Mouse (Mus musculus) forebrain, embryonic 16.5 days (tissue): ENCODE data around the gene Gpatch1. TPM values are rescaled to one million over a fixed set of nuclear protein-coding genes. Genes with fewer than 3 reads are reported as not detected.
"Not testable (repeated sequence)": the region's sequence is repeated elsewhere in the genome, so short reads cannot be mapped to it uniquely, and the experiment has no call there.

Source experiments
- ATAC-seq: fragments of 200-750 bp; cut with Nextera tagmentation; 2 replicates; pipeline ENCODE4 v1.8.0; 2017; ENCODE audit warnings: mild to moderate bottlenecking, moderate library complexity
- H3K27ac ChIP-seq: fragments of 300-500 bp; sonication (generic); 2 replicates; pipeline ENCODE4 v1.5.1; 2014; ENCODE audit warnings: low read length, control low read depth
- H3K27me3 ChIP-seq: fragments of 300-500 bp; sonication (generic); replicated peaks from 2 replicates; pipeline ENCODE4 v1.6.1; 2014; ENCODE audit warnings: low read length; ENCODE audit not compliant: control insufficient read depth, insufficient read depth
- H3K36me3 ChIP-seq: fragments of 300-500 bp; sonication (generic); 2 replicates; pipeline ENCODE4 v1.6.1; 2014; ENCODE audit not compliant: control insufficient read depth, insufficient read depth
- H3K4me1 ChIP-seq: fragments of 300-500 bp; sonication (generic); replicated peaks from 2 replicates; pipeline ENCODE4 v1.6.1; 2014; ENCODE audit warnings: low read length; ENCODE audit not compliant: control insufficient read depth, insufficient read depth
- H3K4me2 ChIP-seq: fragments of 300-500 bp; sonication (generic); 2 replicates; pipeline ENCODE4 v1.6.1; 2014; ENCODE audit warnings: mild to moderate bottlenecking, low read length, control low read depth
- H3K4me3 ChIP-seq: fragments of 300-500 bp; sonication (generic); replicated peaks from 2 replicates; pipeline ENCODE4 v1.5.1; 2014; ENCODE audit warnings: mild to moderate bottlenecking, low read length, control low read depth
- H3K9ac ChIP-seq: fragments of 300-500 bp; sonication (generic); replicated peaks from 2 replicates; pipeline ENCODE4 v1.6.1; 2014; ENCODE audit warnings: low read depth, low read length, control low read depth
- H3K9me3 ChIP-seq: fragments of 300-500 bp; sonication (generic); 2 replicates; pipeline ENCODE4 v1.6.1; 2016; ENCODE audit warnings: low read length; ENCODE audit not compliant: control insufficient read depth
- WGBS: fragments of 180-500 bp; shearing (Covaris S2); extraction: QIAGEN DNeasy Blood & Tissue Kit; methylation state at CpG from one replicate; pipeline ENCODE4 v1.1.7; 2014; 5-methylcytosine and 5-hydroxymethylcytosine counted together
- polyA plus RNA-seq: library from polyadenylated mRNA; unstranded; fragments of >200 nt; fragmentation: Nextera tagmentation; extraction: Ambion mirVana; gene quantifications from 2 replicates; pipeline ENCODE4 v1.2.1, GENCODE M21; 2015

Gene Gpatch1
- polyA plus RNA-seq, 1 experiment from 2014 or later = 24.4 TPM

DNA sequence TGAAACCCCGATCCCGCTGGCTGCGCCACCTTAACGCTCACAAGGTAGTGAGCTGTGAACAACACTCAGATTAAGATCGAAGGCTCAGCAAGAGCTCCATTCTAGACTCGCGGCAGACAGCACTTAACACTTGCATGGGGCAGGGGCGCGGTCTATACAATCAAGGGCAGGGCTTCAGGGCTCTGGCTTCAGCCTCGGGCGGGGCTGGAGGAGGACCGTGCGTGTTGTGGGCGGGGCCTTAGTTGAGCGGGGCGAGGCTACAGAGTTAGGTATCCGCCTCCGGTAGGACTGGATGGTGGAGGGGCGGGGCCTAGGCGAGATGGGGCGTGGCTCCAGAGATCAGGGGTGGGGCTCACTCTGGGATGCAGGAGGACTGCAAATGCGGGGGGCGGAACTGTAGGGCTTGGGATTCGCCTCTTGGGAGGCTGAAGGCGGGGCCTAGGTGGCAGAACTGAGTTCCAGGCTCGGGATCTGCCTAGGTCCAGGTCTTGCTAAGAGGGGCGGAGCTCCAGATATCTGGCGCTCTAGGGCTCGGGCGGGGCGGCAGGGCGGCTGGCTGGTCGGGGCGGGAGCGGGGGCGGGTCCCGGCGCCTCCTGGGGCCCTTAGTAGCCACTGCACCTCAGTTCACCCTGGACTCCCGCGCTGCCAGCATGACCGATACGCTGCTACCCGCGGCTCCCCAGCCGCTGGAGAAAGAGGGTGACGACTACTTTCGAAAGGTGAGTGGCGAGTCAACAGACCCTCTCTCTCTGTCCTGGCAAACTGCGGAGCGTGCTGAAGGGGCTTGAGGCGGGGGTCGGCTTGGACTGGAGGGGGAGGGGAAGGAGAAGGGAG is 15.7 kb upstream of the Gpatch1 start, which contains the start of gene Rhpn2:
Gene Rhpn2 (plus strand): TSS at position 479 of the 835 bp plus-strand sequence.
- no peaks in the 10 kb centered on the region for H3K36me3 ChIP-seq
- under 1% methylated on average over 45 of the region's 52 CpGs for WGBS
- no peaks in the 10 kb centered on the region for H3K9me3 ChIP-seq

DNA sequence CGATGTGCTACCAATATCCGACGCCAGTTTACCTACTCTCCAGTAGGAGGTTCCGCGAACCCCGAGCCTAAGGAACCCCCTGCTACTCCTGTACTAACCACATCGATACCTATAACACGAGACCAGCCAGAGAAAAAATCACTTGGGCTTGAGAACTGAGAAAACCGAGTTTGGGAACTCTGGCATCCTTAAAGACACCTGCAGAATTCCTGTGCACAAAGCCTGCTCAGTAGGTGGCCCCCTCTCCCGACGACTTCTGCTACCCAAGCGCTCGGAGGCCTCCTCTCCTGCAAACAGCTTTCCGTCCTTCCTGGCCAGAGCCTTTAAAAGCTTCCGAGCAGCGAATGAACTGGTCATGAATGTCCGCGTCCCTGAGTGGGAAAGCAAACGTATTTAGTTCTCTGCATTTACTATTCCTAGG is 15.0 kb upstream of the Gpatch1 start:
- H3K27me3 ChIP-seq = peaks cover 14% of the 10 kb centered on the region
- peak overlapping the region; percentile 100 for H3K4me2 ChIP-seq
- peaks cover 21% of the 10 kb centered on the region for H3K4me1 ChIP-seq
- peak overlapping the region; percentile 66 for H3K4me3 ChIP-seq
- WGBS = under 1% methylated on average over 19 of the region's 19 CpGs
- no peaks in the 10 kb centered on the region for H3K9me3 ChIP-seq
- H3K27ac ChIP-seq = no peak overlapping the region
- peak; percentile 22 for ATAC-seq
- H3K9ac ChIP-seq = peak overlapping the region; percentile 52
- H3K36me3 ChIP-seq = no peaks in the 10 kb centered on the region

More for the DNA sequence above, 15.7 kb upstream of the Gpatch1 start, which contains the start of gene Rhpn2:
- Histone ChIP-seq H3K27ac (no peak within 1 kb of the TSS), H3K9ac (peak within 1 kb of the TSS; percentile 65), H3K4me1 (peaks cover 21% of the 10 kb centered on the region), H3K4me2 (peak within 1 kb of the TSS; percentile 100), H3K27me3 (peaks cover 14% of the 10 kb centered on the region), H3K4me3 (peak within 1 kb of the TSS; percentile 66)
- peak; percentile 97 for ATAC-seq

DNA sequence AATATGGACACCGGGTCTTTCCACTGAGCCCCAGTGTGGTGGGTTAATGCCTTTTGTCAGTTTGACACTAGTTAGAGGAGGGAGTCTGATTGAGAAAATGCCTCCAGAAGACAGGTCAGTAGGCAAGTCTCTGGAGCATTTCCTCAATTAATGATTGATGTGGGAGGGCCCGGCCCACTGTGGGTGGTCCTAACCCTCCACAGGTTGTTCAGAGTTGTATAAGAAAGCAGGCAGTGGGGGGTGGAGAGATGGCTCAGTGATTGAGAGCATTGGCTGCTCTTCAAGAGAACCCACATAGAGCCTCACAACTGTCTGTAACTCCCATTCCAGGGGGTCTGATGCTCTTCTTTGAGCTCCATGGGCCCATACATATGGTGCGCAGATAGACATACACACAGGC is 13.3 kb upstream of the Gpatch1 start:
- H3K9me3 ChIP-seq = no peaks in the 10 kb centered on the region
- ATAC-seq = no peak
- no peak overlapping the region for H3K4me2 ChIP-seq
- H3K9ac ChIP-seq = no peak overlapping the region
- peaks cover 14% of the 10 kb centered on the region for H3K27me3 ChIP-seq
- no peaks in the 10 kb centered on the region for H3K36me3 ChIP-seq
- peaks cover 21% of the 10 kb centered on the region for H3K4me1 ChIP-seq
- 52% methylated on average over 3 of the region's 3 CpGs for WGBS
- no peak overlapping the region for H3K4me3 ChIP-seq
- no peak overlapping the region for H3K27ac ChIP-seq

DNA sequence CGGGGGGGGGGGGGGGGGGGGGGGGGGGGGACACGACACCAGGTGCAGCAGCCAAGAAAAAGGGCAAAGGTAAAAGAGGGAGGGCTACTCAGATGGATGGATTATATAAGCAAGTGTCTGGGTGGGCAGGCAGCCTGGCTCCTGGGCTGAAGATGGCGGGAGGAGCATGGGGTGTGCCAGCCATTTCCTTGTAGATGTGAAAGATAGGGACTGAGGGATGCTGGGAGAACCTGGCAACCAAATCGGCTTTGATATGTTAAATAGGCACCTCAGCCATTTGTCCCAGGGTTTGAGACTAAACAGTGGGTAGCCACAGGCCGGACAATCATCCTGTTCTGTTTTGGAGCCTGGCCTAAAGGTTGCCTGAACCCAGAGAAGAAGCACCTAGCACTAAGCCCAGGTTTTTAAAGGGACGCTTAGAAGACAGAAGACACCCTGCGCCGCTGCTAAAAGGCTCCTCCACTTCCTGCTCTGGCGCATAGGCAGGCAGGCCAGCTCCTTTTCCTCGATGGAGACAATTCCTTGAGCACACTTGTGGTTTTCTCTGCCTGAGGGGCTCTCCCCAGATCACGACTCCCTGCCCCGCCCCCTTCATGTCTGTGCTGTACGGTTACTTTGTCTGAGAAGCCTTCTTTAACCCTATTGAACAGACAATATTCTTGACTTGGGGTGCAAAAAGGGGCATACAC is 4.6 kb upstream of the Gpatch1 start:
- ATAC-seq = no peak
- peak overlapping the region; percentile 20; the same call in 1 of the 2 replicates for H3K9ac ChIP-seq
- H3K9me3 ChIP-seq = no peaks in the 10 kb centered on the region
- H3K4me2 ChIP-seq = peak overlapping the region; percentile 2
- no peaks in the 10 kb centered on the region for H3K36me3 ChIP-seq
- H3K4me1 ChIP-seq = peaks cover 3% of the 10 kb centered on the region; the same call in 1 of the 2 replicates
- 4% methylated on average over 12 of the region's 13 CpGs for WGBS
- H3K4me3 ChIP-seq = no peak overlapping the region
- no peak overlapping the region for H3K27ac ChIP-seq
- no peaks in the 10 kb centered on the region for H3K27me3 ChIP-seq

DNA sequence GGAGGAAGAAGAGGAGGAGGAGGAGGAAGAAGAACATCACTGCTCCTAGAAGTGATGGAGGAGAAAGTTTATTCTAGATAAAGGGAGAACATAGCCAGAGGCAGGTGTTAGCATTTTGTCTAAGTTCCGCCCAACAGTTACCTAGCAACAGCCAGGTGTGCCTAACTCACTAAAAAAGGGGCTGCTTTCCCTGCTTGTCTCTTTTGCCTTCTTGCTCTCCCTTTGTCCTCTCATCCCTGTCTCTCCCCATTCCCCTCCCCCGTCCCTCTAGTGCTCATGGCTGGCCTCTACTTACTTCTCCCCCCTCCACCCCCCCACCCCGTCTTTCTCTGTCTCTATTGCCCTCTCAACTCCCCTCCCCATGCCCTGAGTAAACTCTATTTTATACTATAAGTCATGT is 3.9 kb upstream of the Gpatch1 start:
- no peaks in the 10 kb centered on the region for H3K27me3 ChIP-seq
- H3K27ac ChIP-seq = no peak overlapping the region
- WGBS = 58% methylated on average over 3 of the region's 3 CpGs
- H3K36me3 ChIP-seq = no peaks in the 10 kb centered on the region
- H3K4me2 ChIP-seq = no peak overlapping the region
- H3K9ac ChIP-seq = no peak overlapping the region
- ATAC-seq = no peak
- H3K4me1 ChIP-seq = peaks cover 8% of the 10 kb centered on the region
- no peak overlapping the region for H3K4me3 ChIP-seq
- H3K9me3 ChIP-seq = no peaks in the 10 kb centered on the region

DNA sequence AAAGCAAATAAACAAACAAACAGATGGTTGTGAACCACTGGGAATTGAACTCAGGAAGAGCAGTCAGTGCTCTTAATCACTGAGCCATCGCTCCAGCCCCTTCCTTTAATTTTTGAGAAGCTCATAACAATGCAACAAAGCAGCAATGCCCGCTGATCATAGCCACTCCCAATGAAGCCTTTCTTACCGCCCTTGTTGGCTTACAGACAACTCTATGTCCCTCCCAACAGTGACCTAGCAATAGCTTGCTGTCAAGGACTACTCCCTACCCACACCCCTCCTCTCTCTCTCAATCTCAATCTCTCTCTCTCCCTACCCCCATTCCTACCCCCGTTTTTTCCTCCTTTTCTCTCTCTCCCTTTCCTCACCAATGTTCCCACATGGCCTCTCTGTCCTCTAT is 1.5 kb upstream of the Gpatch1 start:
- ATAC-seq = no peak
- WGBS = 73% methylated on average over 4 of the region's 4 CpGs
- Histone ChIP-seq H3K4me1 (peaks cover 14% of the 10 kb centered on the region), H3K4me3 (no peak overlapping the region), H3K27ac (no peak overlapping the region), H3K4me2 (no peak overlapping the region), H3K27me3 (no peaks in the 10 kb centered on the region), H3K9ac (no peak overlapping the region), H3K9me3 (no peaks in the 10 kb centered on the region), H3K36me3 (no peaks in the 10 kb centered on the region)

DNA sequence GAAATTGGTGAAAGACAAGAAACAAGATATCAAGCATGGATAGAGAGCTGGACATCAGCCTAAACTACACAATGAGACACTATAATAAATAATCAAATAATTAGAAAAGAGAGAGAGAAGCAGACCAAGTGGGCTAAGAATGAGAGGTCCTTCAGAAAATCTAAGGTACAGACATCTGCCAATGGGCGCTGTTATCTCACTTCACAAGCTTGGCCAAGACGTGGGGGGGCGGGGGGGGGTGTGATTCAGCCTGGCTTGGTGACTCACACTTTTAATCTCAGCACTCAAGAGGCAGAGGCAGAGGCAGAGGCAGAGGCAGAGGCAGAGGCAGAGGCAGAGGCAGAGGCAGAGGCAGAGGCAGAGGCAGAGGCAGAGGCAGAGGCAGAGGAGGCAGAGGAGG is 981 bp upstream of the Gpatch1 start:
- H3K9ac ChIP-seq, H3K36me3 ChIP-seq, H3K27me3 ChIP-seq, H3K4me2 ChIP-seq, ATAC-seq, H3K27ac ChIP-seq, H3K9me3 ChIP-seq, H3K4me3 ChIP-seq: not testable (repeated sequence)
- H3K4me1 ChIP-seq = peaks cover 14% of the 10 kb centered on the region
- 60% methylated on average over 3 of the region's 3 CpGs for WGBS

DNA sequence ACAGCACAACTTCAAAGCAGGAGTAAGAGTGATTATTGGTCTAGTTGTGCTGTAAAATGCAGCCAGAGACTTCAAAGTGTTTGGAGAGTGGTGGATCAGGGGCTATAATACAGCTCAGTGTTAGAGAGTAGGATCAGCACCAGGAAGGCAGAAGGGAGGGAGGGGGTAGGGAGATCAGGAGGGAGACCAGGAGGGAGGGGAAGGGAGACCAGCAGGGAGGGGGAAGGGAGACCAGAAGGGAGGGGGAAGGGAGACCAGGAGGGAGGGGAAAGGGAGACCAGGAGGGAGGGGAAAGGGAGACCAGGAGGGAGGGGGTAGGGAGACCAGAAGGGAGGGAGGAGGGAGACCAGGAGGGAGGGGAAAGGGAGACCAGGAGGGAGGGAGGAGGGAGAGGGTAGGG is 4.1 kb downstream of the Gpatch1 start:
- Histone ChIP-seq H3K4me1 (peaks cover 11% of the 10 kb centered on the region), H3K9me3 (no peaks in the 10 kb centered on the region), H3K27me3 (no peaks in the 10 kb centered on the region), H3K27ac (no peak overlapping the region), H3K36me3 (peaks cover 4% of the 10 kb centered on the region; the same call in 1 of the 2 replicates), H3K4me3 (no peak overlapping the region), H3K4me2 (no peak overlapping the region), H3K9ac (no peak overlapping the region)
- no peak for ATAC-seq

DNA sequence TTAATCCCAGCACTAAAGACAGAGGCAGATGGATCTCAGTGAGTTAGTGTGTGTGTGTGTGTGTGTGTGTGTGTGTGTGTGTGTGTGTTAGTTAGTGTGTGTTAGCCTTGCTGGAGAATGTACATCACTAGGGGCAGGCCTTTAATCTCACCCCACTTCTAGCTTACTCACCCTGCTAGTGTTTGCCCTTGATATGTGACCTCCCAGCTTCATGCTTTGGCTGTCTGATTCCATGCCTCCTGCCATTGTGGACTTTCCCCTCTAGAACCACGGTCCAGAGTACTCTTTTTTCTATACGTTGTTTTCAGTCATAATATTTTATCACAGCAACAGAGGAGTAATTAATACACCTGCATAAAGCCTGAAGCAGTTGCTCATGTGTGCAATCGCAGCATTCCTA is 7.0 kb downstream of the Gpatch1 start:
- H3K27me3 ChIP-seq = no peaks in the 10 kb centered on the region
- H3K9me3 ChIP-seq = no peaks in the 10 kb centered on the region
- ATAC-seq = no peak
- peaks cover 14% of the 10 kb centered on the region for H3K36me3 ChIP-seq
- no peaks in the 10 kb centered on the region for H3K4me1 ChIP-seq
- WGBS = 95% methylated on average over 3 of the region's 3 CpGs
- H3K27ac ChIP-seq = no peak overlapping the region
- H3K9ac ChIP-seq = no peak overlapping the region
- no peak overlapping the region for H3K4me2 ChIP-seq
- H3K4me3 ChIP-seq = no peak overlapping the region
